Mouse (Mus musculus) cortical plate, adult 2 months (tissue): ENCODE data around the gene Azi2.

Experiments
- CTCF ChIP-seq: fragments of 200-500 bp; IDR thresholded peaks from 2 replicates; pipeline ENCODE4 v1.5.1; 2011; ENCODE audit warnings: mild to moderate bottlenecking, control low read depth, low read length; ENCODE audit not compliant: insufficient read depth; ENCODE audit errors: extremely low read depth
- POLR2A ChIP-seq: fragments of 200-500 bp; IDR thresholded peaks from 2 replicates; pipeline ENCODE4 v1.6.1; 2011; ENCODE audit warnings: mild to moderate bottlenecking, low read length, control low read depth; ENCODE audit not compliant: insufficient read depth; ENCODE audit errors: extremely low read depth

GRCm38 (mm10) chr9:118043581-118043980 is 3.3 kb downstream of the Azi2 start:
- TF ChIP-seq POLR2A, result no peak
- no peak for TF ChIP-seq CTCF
